Mouse (Mus musculus) right cerebral cortex, postnatal 25 days (tissue): ENCODE results near the gene Rdm1.

Experiments
- DNase-seq: peaks from one replicate; pipeline ENCODE4 v3.0.0; 2022

Rdm1 gene

GRCm38 (mm10) chr11:101657886-101658750 lies 31.1 kb downstream of the Rdm1 start:
- peak; percentile 80 for DNase-seq

GRCm38 (mm10) chr11:101658751-101659558 lies 32.0 kb downstream of the Rdm1 start:
- DNase-seq: peak; percentile 29

- DNase-seq: no peak
Observed at GRCm38 (mm10) chr11:101661191-101661590, 34.2 kb downstream of the Rdm1 start.

- no peak for DNase-seq
Observed at GRCm38 (mm10) chr11:101661786-101662185, 34.8 kb downstream of the Rdm1 start.

GRCm38 (mm10) chr11:101663229-101664027 lies 36.4 kb downstream of the Rdm1 start:
- no peak for DNase-seq

- peak; percentile 94 for DNase-seq
Observed at GRCm38 (mm10) chr11:101664825-101665635, 38.0 kb downstream of the Rdm1 start, which contains the start of gene Arl4d. Gene Arl4d, plus strand, starts transcription at chr11:101665541.

GRCm38 (mm10) chr11:101665636-101665992 lies 38.6 kb downstream of the Rdm1 start:
- no peak for DNase-seq

GRCm38 (mm10) chr11:101666626-101667345 lies 39.8 kb downstream of the Rdm1 start:
- DNase-seq: no peak

GRCm38 (mm10) chr11:101667871-101668532 lies 41.0 kb downstream of the Rdm1 start:
- peak; percentile 42 for DNase-seq

- DNase-seq: no peak
Observed at GRCm38 (mm10) chr11:101668546-101669261, 41.7 kb downstream of the Rdm1 start.

- DNase-seq: no peak
Observed at GRCm38 (mm10) chr11:101670334-101670733, 43.3 kb downstream of the Rdm1 start.

- DNase-seq: no peak
Observed at GRCm38 (mm10) chr11:101671255-101671654, 44.3 kb downstream of the Rdm1 start.

GRCm38 (mm10) chr11:101673010-101673642 lies 46.1 kb downstream of the Rdm1 start:
- peak; percentile 77 for DNase-seq

- no peak for DNase-seq
Observed at GRCm38 (mm10) chr11:101674106-101674505, 47.1 kb downstream of the Rdm1 start.

- DNase-seq: no peak
Observed at GRCm38 (mm10) chr11:101675349-101675748, 48.4 kb downstream of the Rdm1 start.

- no peak for DNase-seq
Observed at GRCm38 (mm10) chr11:101677655-101678054, 50.7 kb downstream of the Rdm1 start.

- no peak for DNase-seq
Observed at GRCm38 (mm10) chr11:101678770-101679169, 51.8 kb downstream of the Rdm1 start.

- no peak for DNase-seq
Observed at GRCm38 (mm10) chr11:101679907-101680306, 52.9 kb downstream of the Rdm1 start.

GRCm38 (mm10) chr11:101680634-101681325 lies 53.8 kb downstream of the Rdm1 start:
- no peak for DNase-seq
